Mouse (Mus musculus) lung, adult 2 months (tissue): ENCODE results near the gene Zdhhc20. TPM values are rescaled to one million over a fixed set of nuclear protein-coding genes. Genes with fewer than 3 reads are reported as not detected.
"Not testable (repeated sequence)": the region's sequence is repeated elsewhere in the genome, so short reads cannot be mapped to it uniquely, and the experiment has no call there.

Experiments
- DNase-seq: peaks from one replicate; pipeline ENCODE4 v3.0.0; 2022
- H3K4me1 ChIP-seq: fragments of 200-500 bp; 2 replicates; pipeline ENCODE4 v1.6.1; 2011; ENCODE audit warnings: low read length; ENCODE audit not compliant: control insufficient read depth, insufficient read depth
- H3K4me3 ChIP-seq: fragments of 200-500 bp; replicated peaks from 2 replicates; pipeline ENCODE3; 2011; ENCODE audit warnings: low read depth, mild to moderate bottlenecking, control low read depth, low read length; ENCODE audit errors: extremely low read depth
- CTCF ChIP-seq: fragments of 200-500 bp; IDR thresholded peaks from 2 replicates; pipeline ENCODE4 v1.5.1; 2011; ENCODE audit warnings: mild to moderate bottlenecking, low read length, control low read depth; ENCODE audit not compliant: insufficient read depth
- POLR2A ChIP-seq: fragments of 200-500 bp; IDR thresholded peaks from 2 replicates; pipeline ENCODE4 v1.6.1; 2011; ENCODE audit warnings: low read depth, mild to moderate bottlenecking, control low read depth, low read length, borderline replicate concordance; ENCODE audit errors: extremely low read depth
- WGBS: fragments of 180-500 bp; shearing (Covaris S2); methylation state at CpG from one replicate; pipeline ENCODE4 v1.1.7; 2018; 5-methylcytosine and 5-hydroxymethylcytosine counted together
- polyA plus RNA-seq: library from polyadenylated mRNA; depleted of rRNA; stranded (reverse); fragments of >200 nt; gene quantifications from 2 replicates; pipeline ENCODE4 v1.2.3, GENCODE M21; 2012; rRNA removed

Zdhhc20 gene
- polyA plus RNA-seq = 6.2 and 9.4 TPM in 2 replicates

GRCm38 (mm10) chr14:57890011-57890842, at the start of gene Zdhhc20:
Gene Zdhhc20, minus strand, starts transcription at chr14:57890276.
- H3K4me3 ChIP-seq = peak within 1 kb of the TSS; percentile 96
- peak; percentile 94 for DNase-seq
- peaks cover 4% of the 10 kb centered on the region for H3K4me1 ChIP-seq
- 4% methylated on average over 55 of the region's 65 CpGs for WGBS
- TF ChIP-seq POLR2A (peak; percentile 91), CTCF (no peak)

- DNase-seq = no peak
- 76% methylated on average over 6 of the region's 6 CpGs for WGBS
- H3K4me1 ChIP-seq = no peaks in the 10 kb centered on the region
- no peak overlapping the region for H3K4me3 ChIP-seq
- TF ChIP-seq CTCF = no peak
- no peak for TF ChIP-seq POLR2A
These were observed 47.2 kb upstream of the Zdhhc20 start for GRCm38 (mm10) chr14:57937297-57937696.

GRCm38 (mm10) chr14:57934666-57935065, 44.6 kb upstream of the Zdhhc20 start:
- no peak for DNase-seq
- H3K4me3 ChIP-seq = no peak overlapping the region
- WGBS = 95% methylated on average over 13 of the region's 13 CpGs
- no peaks in the 10 kb centered on the region for H3K4me1 ChIP-seq
- no peak for TF ChIP-seq POLR2A
- no peak for TF ChIP-seq CTCF

GRCm38 (mm10) chr14:57933608-57934007, 43.5 kb upstream of the Zdhhc20 start:
- 79% methylated on average over 7 of the region's 7 CpGs for WGBS
- no peak overlapping the region for H3K4me3 ChIP-seq
- no peak for TF ChIP-seq POLR2A
- TF ChIP-seq CTCF = no peak
- no peaks in the 10 kb centered on the region for H3K4me1 ChIP-seq
- DNase-seq = no peak

- WGBS = 64% methylated on average over 7 of the region's 7 CpGs
- no peak for TF ChIP-seq CTCF
- TF ChIP-seq POLR2A = no peak
These were observed 42.9 kb upstream of the Zdhhc20 start for GRCm38 (mm10) chr14:57932881-57933443.

GRCm38 (mm10) chr14:57921428-57922131, 31.5 kb upstream of the Zdhhc20 start:
- Histone ChIP-seq H3K4me3 (no peak overlapping the region), H3K4me1 (no peaks in the 10 kb centered on the region)
- TF ChIP-seq CTCF = no peak
- DNase-seq = no peak
- 45% methylated on average over 10 of the region's 10 CpGs for WGBS

More at GRCm38 (mm10) chr14:57932881-57933443, 42.9 kb upstream of the Zdhhc20 start:
- DNase-seq = no peak
- no peaks in the 10 kb centered on the region for H3K4me1 ChIP-seq
- H3K4me3 ChIP-seq = no peak overlapping the region

GRCm38 (mm10) chr14:57920568-57921310, 30.7 kb upstream of the Zdhhc20 start:
- Histone ChIP-seq H3K4me1 (no peaks in the 10 kb centered on the region), H3K4me3 (no peak overlapping the region)
- WGBS = 64% methylated on average over 18 of the region's 18 CpGs
- TF ChIP-seq CTCF = no peak
- no peak for TF ChIP-seq POLR2A
- no peak for DNase-seq

- no peak for DNase-seq
- WGBS = 91% methylated on average over 17 of the region's 17 CpGs
- Histone ChIP-seq H3K4me1 (no peaks in the 10 kb centered on the region), H3K4me3 (no peak overlapping the region)
- no peak for TF ChIP-seq POLR2A
- no peak for TF ChIP-seq CTCF
These were observed 29.2 kb upstream of the Zdhhc20 start for GRCm38 (mm10) chr14:57919148-57919875.

- TF ChIP-seq POLR2A (no peak), CTCF (no peak)
- H3K4me3 ChIP-seq = no peak overlapping the region
- no peak for DNase-seq
- no peaks in the 10 kb centered on the region for H3K4me1 ChIP-seq
- WGBS = 73% methylated on average over 6 of the region's 6 CpGs
These were observed 25.3 kb upstream of the Zdhhc20 start for GRCm38 (mm10) chr14:57915341-57915740.

- not testable (repeated sequence) for DNase-seq, H3K4me1 ChIP-seq, H3K4me3 ChIP-seq
- WGBS = 21% methylated on average over 1 of the region's 1 CpGs
These were observed 22.3 kb upstream of the Zdhhc20 start for GRCm38 (mm10) chr14:57912211-57913007.

GRCm38 (mm10) chr14:57911787-57912186, 21.7 kb upstream of the Zdhhc20 start:
- not testable (repeated sequence) for DNase-seq, H3K4me3 ChIP-seq, H3K4me1 ChIP-seq
